Mouse (Mus musculus) bone marrow macrophage, adult 2 months (primary cell): ENCODE results near the gene Recql5.

ENCODE experiments used
- CTCF ChIP-seq: IDR thresholded peaks from 2 replicates; pipeline ENCODE4 v1.5.1; 2012; ENCODE audit warnings: low read depth, mild to moderate bottlenecking, low read length, moderate library complexity
- POLR2A ChIP-seq: IDR thresholded peaks from 2 replicates; pipeline ENCODE4 v1.6.1; 2012; ENCODE audit warnings: mild to moderate bottlenecking, low read depth, low read length, borderline replicate concordance

- no peak for TF ChIP-seq POLR2A
- TF ChIP-seq CTCF: no peak
Observed at GRCm38 (mm10) chr11:115885281-115885680, 48.0 kb downstream of the Recql5 start.
